Mouse (Mus musculus) splenic B cell, adult 2 months (primary cell): ENCODE measurements at regions not wholly inside any gene's neighbourhood (a gene's known extent, or its start where the extent isn't known, plus 50 kb on each side); places are given as distances from the start of the nearest gene placed in this dataset.
A peak's percentile ranks its signal among the peaks of the same experiment; 100 is the strongest.

Experiments used
- DNase-seq: peaks from one replicate; pipeline ENCODE4 v3.0.0-alpha.2; 2011; ENCODE audit warnings: low read depth, low spot score
- H3K27me3 ChIP-seq: 2 replicates; pipeline ENCODE4 v1.6.1; 2012; ENCODE audit warnings: mild to moderate bottlenecking, low read length, moderate library complexity, mixed read lengths; ENCODE audit not compliant: control insufficient read depth, poor library complexity, insufficient read depth, severe bottlenecking
- H3K36me3 ChIP-seq: 2 replicates; pipeline ENCODE4 v1.6.1; 2012; ENCODE audit warnings: mild to moderate bottlenecking, low read length, moderate library complexity, mixed read lengths; ENCODE audit not compliant: control insufficient read depth, poor library complexity, insufficient read depth, severe bottlenecking

DNA sequence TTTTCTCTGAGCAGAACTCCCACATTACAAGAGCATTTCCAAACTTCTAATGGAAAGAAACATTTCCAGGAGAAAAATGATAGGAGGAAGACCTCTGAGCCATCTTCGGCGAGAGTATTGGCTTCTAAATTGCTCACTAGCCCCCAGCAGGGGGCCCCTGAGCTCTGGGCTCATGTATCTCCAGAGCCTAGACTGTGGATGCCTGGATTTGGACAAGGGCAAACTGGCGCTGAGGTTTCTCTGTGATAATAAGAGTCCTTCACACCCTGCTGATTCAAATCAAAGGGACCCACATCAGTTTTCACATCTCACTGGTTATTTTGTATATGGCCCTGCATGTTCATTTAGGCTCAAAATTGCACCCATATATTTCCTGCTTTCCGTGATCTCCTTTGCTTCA, 119.3 kb upstream of the Kif2a start:
- H3K27me3 ChIP-seq, result no peaks in the 10 kb centered on the region
- H3K36me3 ChIP-seq, result no peaks in the 10 kb centered on the region
- no peak for DNase-seq

DNA sequence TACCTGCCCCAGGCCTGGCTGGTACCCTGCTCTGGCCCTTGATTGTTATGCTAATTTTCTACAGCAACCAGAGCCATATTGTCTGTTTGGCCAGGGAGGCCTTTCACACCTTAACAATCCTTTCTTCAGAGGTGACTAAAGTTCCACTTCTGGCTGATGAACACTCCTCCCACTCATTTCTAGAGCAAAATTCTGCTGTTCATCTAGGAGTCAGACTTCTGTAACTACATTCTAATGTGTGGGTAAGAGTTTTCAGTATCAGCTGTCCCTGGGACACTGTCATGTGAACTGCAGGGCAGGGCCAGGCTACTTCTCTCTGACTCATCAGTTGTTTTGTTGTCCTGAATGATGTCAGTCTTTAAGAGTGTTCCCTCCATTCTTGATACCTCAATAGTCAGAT, 112.2 kb upstream of the Kif2a start:
- no peaks in the 10 kb centered on the region for H3K36me3 ChIP-seq
- no peaks in the 10 kb centered on the region for H3K27me3 ChIP-seq
- no peak for DNase-seq

- Histone ChIP-seq H3K36me3 (no peaks in the 10 kb centered on the region), H3K27me3 (no peaks in the 10 kb centered on the region)
- no peak for DNase-seq
These were observed 104.7 kb upstream of the Kif2a start for GRCm38 (mm10) chr13:107126636-107127035.

- H3K36me3 ChIP-seq, result no peaks in the 10 kb centered on the region
- DNase-seq, result no peak
- no peaks in the 10 kb centered on the region for H3K27me3 ChIP-seq
These were observed 102.3 kb upstream of the Kif2a start for GRCm38 (mm10) chr13:107124130-107124668.

- peak; percentile 88 for DNase-seq
- no peaks in the 10 kb centered on the region for H3K36me3 ChIP-seq
These were observed 92.2 kb upstream of the Kif2a start for GRCm38 (mm10) chr13:107113949-107114690.

GRCm38 (mm10) chr13:107108045-107108444, 86.1 kb upstream of the Kif2a start:
- DNase-seq, result no peak
- Histone ChIP-seq H3K27me3 (no peaks in the 10 kb centered on the region), H3K36me3 (no peaks in the 10 kb centered on the region)

More at GRCm38 (mm10) chr13:107113949-107114690, 92.2 kb upstream of the Kif2a start:
- H3K27me3 ChIP-seq, result no peaks in the 10 kb centered on the region

DNA sequence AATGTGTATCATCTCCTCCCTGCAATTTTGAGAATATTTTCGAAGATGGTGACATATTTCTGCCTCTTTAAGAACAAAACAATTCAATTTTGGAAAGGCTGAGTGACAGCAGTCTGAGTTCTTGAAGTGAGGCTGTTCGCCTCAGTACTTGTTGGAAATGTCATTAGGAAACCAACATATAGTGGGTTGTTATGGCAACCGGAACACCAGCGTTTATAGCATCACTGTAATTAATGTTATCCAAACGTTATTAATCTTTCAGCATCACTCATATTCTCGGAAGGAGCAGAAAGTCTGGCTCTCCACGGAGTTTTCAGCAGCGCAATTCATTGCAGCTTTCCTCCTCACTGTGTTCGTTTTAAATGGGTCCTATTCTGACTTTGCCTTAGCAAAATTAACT, 85.6 kb upstream of the Kif2a start:
- no peaks in the 10 kb centered on the region for H3K36me3 ChIP-seq
- no peaks in the 10 kb centered on the region for H3K27me3 ChIP-seq
- DNase-seq, result no peak

DNA sequence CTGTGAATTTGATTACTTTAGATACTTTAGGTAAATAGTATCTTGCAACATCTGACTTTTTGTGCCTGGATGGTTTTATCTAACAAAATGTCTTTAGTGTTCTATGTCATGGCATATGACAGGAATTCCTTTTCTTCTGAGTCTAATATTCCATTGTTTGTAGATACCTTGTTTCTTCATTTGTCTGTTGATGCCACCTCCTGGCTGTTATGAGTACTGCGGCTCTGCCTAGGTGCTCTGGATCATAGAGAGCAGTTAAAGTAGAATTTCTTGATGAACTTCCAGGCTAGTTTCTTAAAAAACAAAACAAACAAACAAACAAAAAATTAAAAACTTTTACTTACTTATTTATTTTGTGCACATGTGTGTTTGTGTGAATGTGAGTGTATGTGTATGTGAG, 83.6 kb upstream of the Kif2a start:
- H3K36me3 ChIP-seq, result no peaks in the 10 kb centered on the region
- H3K27me3 ChIP-seq, result no peaks in the 10 kb centered on the region
- peak; percentile 73 for DNase-seq

DNA sequence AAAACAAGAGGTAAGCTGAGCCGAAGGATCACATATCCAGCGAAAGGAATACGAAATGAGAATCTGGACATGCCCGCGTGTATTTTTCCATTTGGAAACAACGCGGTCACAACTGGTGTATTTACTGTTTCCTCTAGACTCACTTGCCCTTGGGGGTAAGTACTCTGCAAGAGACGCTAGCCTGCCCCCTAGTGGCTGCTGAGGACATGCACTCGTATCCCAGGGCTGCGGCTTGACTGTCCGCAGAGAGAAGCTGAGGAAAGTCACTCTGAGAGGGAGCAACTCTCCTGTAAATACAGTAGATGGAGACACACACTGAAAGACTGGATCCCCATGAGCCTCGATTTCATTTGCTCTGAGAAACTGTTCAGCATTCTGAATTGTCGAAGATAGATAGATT, 79.7 kb upstream of the Kif2a start:
- Histone ChIP-seq H3K36me3 (no peaks in the 10 kb centered on the region), H3K27me3 (no peaks in the 10 kb centered on the region)
- peak; percentile 89 for DNase-seq

DNA sequence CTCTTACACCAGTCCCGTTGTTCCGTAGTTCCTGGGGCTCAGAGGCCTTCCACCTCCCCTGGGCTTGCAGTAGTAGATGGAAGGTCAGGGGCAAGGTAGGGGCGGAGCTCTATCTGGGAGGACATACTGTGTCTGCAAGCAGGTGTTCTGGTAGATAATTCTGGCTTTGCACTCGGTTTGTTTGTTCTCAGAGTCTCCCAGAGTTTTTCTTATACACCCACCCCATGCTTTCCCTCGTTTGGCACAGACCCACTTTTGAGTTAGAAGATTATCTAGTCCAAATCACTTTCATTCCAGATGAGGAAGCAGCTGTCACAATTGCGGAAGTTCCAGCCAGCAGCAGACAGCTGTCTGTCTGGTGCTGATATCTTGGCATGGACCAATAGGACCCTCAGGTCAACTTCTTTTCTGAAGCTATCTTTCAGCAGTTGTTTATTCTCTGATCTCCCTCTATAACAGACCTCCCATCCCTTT, 79.0 kb upstream of the Kif2a start:
- DNase-seq, result peak; percentile 62
- H3K27me3 ChIP-seq, result no peaks in the 10 kb centered on the region
- H3K36me3 ChIP-seq, result no peaks in the 10 kb centered on the region

DNA sequence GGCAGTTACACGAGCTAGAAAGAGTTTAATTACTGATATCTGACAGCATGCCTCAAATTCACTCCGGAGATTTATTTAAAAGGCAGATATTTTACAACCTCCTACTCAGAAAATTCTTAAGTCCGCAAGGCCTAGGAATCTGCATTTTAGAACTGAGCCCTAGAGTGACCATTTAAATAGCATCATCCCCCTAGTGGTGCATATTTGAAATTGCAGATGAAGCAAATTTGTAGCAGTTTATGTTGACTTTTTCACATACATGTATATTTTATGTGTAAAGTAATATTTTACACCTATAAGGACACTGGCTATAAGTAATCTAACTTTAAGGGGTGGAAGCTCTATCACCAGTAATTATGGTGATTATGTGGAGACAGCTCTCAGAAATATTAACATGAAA, 78.2 kb upstream of the Kif2a start:
- DNase-seq, result peak; percentile 42
- no peaks in the 10 kb centered on the region for H3K27me3 ChIP-seq
- no peaks in the 10 kb centered on the region for H3K36me3 ChIP-seq

- DNase-seq, result no peak
- no peaks in the 10 kb centered on the region for H3K36me3 ChIP-seq
- H3K27me3 ChIP-seq, result no peaks in the 10 kb centered on the region
These were observed 75.1 kb upstream of the Kif2a start for GRCm38 (mm10) chr13:107097005-107097404.

- peak; percentile 49 for DNase-seq
- Histone ChIP-seq H3K27me3 (no peaks in the 10 kb centered on the region), H3K36me3 (no peaks in the 10 kb centered on the region)
These were observed 73.2 kb upstream of the Kif2a start for GRCm38 (mm10) chr13:107094976-107095716.

DNA sequence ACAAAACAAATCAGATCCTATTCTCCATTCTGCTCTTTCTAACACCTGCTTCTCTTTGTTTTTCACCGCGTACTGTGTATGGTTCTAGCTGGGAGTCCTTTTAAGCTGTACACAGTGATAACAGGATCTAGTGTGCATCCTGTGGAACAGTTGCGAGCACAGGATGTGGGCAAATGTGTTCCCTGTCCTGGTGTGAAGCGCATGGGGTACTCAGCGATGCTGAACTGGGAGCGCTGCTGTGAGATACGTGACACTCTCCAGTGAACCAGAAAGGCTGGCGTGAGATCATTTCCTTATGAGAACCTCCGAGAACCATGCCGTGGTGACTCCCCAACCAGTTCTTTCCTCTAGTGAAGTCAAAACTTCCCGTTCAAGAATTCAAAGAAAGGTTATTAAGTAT, 72.6 kb upstream of the Kif2a start:
- Histone ChIP-seq H3K36me3 (no peaks in the 10 kb centered on the region), H3K27me3 (no peaks in the 10 kb centered on the region)
- peak; percentile 88 for DNase-seq

GRCm38 (mm10) chr13:107093683-107094082, 71.8 kb upstream of the Kif2a start:
- H3K36me3 ChIP-seq, result no peaks in the 10 kb centered on the region
- DNase-seq, result no peak
- H3K27me3 ChIP-seq, result no peaks in the 10 kb centered on the region
